Mouse (Mus musculus): ENCODE data around the gene Ntrk3. TPM values are rescaled to one million over a fixed set of nuclear protein-coding genes. Genes with fewer than 3 reads are reported as not detected.

Ntrk3 gene
- polyA plus RNA-seq, 1 experiment from 2014 or later = 0.12 TPM

DNA sequence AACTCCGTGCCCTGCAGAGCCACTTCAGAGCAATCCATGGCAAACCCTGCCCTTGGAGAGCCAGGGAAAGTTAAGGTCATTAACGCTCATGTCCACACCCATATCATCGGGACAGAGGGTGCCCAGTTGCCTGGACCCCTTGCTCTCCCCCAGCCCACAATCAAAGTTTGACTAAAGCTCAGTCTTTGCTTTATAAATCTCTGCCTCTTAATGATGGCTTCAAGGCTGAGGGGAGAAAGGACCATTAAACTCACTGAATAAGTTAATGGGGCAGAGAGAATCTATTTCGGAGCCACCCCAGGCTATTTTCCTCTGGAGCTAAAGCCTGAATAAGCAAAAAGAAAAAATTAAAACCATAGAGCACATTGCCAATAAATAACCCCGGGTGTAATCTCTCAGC lies 182.3 kb downstream of the Ntrk3 start:
- Histone ChIP-seq H3K9me3 (replicated peaks) (no peaks in the 10 kb centered on the region), H3K36me3 (replicated peaks) (no peaks in the 10 kb centered on the region), H3K27ac (replicated peaks) (no peak overlapping the region), H3K4me1 (replicated peaks) (no peaks in the 10 kb centered on the region), H3K27me3 (no peaks in the 10 kb centered on the region), H3K4me2 (no peak overlapping the region), H3K4me3 (replicated peaks) (no peak overlapping the region), H3K9ac (no peak overlapping the region)
- ATAC-seq (ENCODE audit: insufficient read depth) = no peak
- WGBS (ENCODE audit: insufficient replicate concordance) = 52% methylated on average over 5 of the region's 5 CpGs

DNA sequence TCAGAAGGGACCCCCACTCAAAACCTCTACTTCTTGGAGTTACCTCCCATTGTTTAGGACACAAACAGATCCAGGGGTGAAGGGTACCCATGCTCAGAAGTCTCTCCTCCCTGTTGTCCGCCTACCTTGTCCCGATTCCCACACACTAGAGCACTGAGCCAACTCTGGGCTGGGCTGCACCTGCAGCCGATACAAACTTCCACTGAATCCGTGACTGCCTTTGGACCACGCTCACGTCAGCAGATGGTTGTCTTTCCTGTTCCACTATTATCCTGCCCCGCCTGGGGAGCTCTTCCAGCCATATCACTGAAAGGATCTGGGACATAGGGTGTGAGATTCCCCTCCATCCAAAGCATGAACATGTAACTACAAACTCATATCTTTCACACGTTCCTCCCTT lies 188.4 kb downstream of the Ntrk3 start:
- Histone ChIP-seq H3K9ac (no peak overlapping the region), H3K4me3 (replicated peaks) (no peak overlapping the region), H3K9me3 (replicated peaks) (no peaks in the 10 kb centered on the region), H3K27me3 (no peaks in the 10 kb centered on the region), H3K4me1 (replicated peaks) (no peaks in the 10 kb centered on the region), H3K4me2 (no peak overlapping the region), H3K36me3 (replicated peaks) (no peaks in the 10 kb centered on the region), H3K27ac (replicated peaks) (no peak overlapping the region)
- WGBS (ENCODE audit: insufficient replicate concordance) = 66% methylated on average over 8 of the region's 8 CpGs
- ATAC-seq (ENCODE audit: insufficient read depth) = no peak

DNA sequence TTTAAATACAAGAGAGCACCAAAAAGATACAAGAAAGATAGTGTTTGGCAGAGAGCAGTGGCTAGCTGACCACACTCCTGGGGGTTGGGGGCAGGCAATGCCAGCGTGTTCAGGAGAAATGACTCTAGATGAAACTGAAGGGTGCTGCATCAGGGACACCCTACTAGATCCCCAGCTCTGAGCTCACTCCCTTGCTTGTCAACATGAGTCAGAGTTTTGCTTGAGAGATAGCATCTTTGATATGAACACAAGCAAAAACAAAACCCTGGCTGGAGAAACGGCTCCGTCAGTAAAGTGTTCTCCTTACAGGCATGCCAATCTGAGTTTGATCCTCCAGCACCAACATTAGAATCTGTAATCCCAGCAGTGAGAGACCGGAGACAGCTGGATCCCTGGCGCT lies 189.1 kb downstream of the Ntrk3 start:
- no peak overlapping the region for H3K4me2 ChIP-seq
- H3K4me3 ChIP-seq (replicated peaks) = no peak overlapping the region
- H3K4me1 ChIP-seq (replicated peaks) = no peaks in the 10 kb centered on the region
- WGBS (ENCODE audit: insufficient replicate concordance) = 67% methylated on average over 5 of the region's 5 CpGs
- no peak overlapping the region for H3K9ac ChIP-seq
- no peak for ATAC-seq (ENCODE audit: insufficient read depth)
- H3K27ac ChIP-seq (replicated peaks) = no peak overlapping the region
- H3K27me3 ChIP-seq = no peaks in the 10 kb centered on the region
- no peaks in the 10 kb centered on the region for H3K9me3 ChIP-seq (replicated peaks)
- no peaks in the 10 kb centered on the region for H3K36me3 ChIP-seq (replicated peaks)

DNA sequence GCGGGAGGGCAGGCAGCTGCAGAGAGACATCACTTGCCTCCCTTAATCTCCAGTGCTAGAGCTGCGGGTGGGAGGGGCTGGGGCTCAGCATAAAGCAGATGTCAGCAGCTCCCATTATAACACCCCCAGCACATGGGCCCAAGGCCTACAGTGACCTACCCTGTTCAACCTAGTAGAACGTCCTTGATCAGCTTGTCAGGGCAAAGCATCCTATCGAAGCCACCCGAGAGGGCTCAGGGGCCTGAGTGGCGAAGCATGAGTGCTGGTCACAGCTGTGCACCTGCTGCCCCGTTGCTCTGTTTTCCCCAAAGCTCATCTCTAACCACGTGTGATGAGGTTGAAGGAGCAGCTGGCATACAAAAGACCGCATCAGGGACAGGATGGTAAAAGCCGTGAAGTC lies 191.3 kb downstream of the Ntrk3 start:
- H3K9ac ChIP-seq = no peak overlapping the region
- H3K9me3 ChIP-seq (replicated peaks) = no peaks in the 10 kb centered on the region
- ATAC-seq (ENCODE audit: insufficient read depth) = no peak
- H3K4me1 ChIP-seq (replicated peaks) = no peaks in the 10 kb centered on the region
- no peak overlapping the region for H3K4me3 ChIP-seq (replicated peaks)
- H3K36me3 ChIP-seq (replicated peaks) = no peaks in the 10 kb centered on the region
- no peak overlapping the region for H3K27ac ChIP-seq (replicated peaks)
- no peak overlapping the region for H3K4me2 ChIP-seq
- no peaks in the 10 kb centered on the region for H3K27me3 ChIP-seq
- 62% methylated on average over 10 of the region's 10 CpGs for WGBS (ENCODE audit: insufficient replicate concordance)

DNA sequence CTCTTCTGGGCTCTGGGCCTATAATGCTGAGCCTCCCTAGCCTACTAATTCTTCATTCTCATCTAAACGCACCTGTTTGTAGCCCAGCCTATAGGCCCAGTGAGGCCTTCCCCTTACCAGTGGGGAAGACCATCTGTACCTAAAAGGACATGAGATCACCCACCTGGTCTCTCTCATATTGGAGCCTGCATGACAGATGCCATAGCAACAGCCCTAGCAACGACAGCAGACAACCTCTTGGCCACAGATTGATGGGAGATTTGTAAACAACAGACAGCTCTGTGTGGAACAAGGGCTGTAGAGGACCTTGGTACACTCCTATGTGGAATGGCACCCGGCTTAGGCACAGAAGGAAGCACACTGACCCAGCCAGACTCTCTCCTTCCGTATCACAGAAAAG lies 195.3 kb downstream of the Ntrk3 start:
- no peak overlapping the region for H3K9ac ChIP-seq
- no peak overlapping the region for H3K4me2 ChIP-seq
- no peaks in the 10 kb centered on the region for H3K36me3 ChIP-seq (replicated peaks)
- WGBS (ENCODE audit: insufficient replicate concordance) = 41% methylated on average over 4 of the region's 4 CpGs
- no peaks in the 10 kb centered on the region for H3K9me3 ChIP-seq (replicated peaks)
- no peaks in the 10 kb centered on the region for H3K4me1 ChIP-seq (replicated peaks)
- H3K27ac ChIP-seq (replicated peaks) = no peak overlapping the region
- H3K4me3 ChIP-seq (replicated peaks) = no peak overlapping the region
- ATAC-seq (ENCODE audit: insufficient read depth) = no peak
- no peaks in the 10 kb centered on the region for H3K27me3 ChIP-seq

DNA sequence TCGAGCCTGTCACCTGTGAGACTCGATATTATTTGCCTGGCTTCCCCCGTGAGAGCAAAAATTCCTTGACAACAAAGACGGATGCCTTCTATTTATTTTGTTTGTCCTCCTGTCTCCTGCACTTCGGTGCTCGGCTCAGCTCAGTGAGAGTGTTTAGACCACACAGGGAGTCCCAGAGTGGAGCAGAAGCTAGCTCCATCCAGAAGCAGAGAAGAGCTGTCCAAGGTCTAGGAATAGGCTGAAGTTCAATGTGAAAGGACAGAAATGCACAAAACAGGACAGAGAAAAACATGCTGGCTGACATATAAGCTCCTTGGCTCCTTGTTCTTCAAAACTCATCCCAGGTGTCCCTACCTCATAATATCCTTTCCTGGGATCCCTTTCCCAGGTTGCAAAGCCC lies 207.5 kb downstream of the Ntrk3 start:
- Histone ChIP-seq H3K9me3 (replicated peaks) (no peaks in the 10 kb centered on the region), H3K9ac (no peak overlapping the region), H3K4me2 (no peak overlapping the region), H3K27ac (replicated peaks) (no peak overlapping the region), H3K4me3 (replicated peaks) (no peak overlapping the region), H3K36me3 (replicated peaks) (no peaks in the 10 kb centered on the region), H3K4me1 (replicated peaks) (no peaks in the 10 kb centered on the region), H3K27me3 (no peaks in the 10 kb centered on the region)
- 52% methylated on average over 6 of the region's 6 CpGs for WGBS (ENCODE audit: insufficient replicate concordance)
- no peak for ATAC-seq (ENCODE audit: insufficient read depth)

DNA sequence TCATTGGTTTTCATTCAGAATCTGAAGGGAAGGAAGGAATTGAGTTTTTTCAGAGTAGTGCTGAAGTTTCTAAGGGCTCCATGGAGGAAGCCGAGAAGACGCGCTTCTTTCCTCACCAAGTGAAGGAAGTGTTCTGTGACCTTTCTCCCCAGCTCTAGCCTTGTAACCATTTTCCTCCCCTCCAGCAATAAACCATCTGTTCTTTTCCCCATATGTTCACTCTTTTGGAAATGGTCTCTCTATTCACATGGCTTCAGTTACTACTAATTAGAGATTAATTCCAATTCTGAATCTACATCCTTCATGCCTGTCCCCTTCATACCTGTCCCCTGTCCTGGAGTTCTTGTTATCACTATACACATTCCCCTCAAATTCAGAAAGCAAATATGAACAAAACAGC lies 209.8 kb downstream of the Ntrk3 start:
- ATAC-seq (ENCODE audit: insufficient read depth) = no peak

DNA sequence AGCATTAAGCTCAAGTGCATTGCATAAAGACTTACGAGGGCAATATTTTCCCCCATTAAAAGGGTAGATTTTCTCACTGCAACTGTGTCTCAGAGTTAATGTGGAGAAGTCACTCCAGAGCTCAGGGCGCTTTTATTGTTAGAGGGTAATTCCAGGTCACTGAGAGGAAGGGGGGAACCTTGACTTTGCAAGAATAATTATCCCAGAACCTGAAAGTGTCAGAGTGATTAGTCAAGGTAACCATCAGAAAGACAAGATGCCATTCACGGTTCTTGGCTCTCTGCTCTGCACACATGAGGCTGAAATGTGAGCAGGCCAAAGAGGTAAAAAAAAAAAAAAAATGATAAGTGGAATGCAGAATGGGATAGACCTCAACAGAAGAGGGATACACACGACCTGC lies 210.2 kb downstream of the Ntrk3 start:
- H3K9ac ChIP-seq = no peak overlapping the region
- no peak overlapping the region for H3K4me3 ChIP-seq (replicated peaks)
- no peaks in the 10 kb centered on the region for H3K36me3 ChIP-seq (replicated peaks)
- H3K27ac ChIP-seq (replicated peaks) = no peak overlapping the region
- no peaks in the 10 kb centered on the region for H3K4me1 ChIP-seq (replicated peaks)
- WGBS (ENCODE audit: insufficient replicate concordance) = 41% methylated on average over 4 of the region's 4 CpGs
- no peak overlapping the region for H3K4me2 ChIP-seq
- ATAC-seq (ENCODE audit: insufficient read depth) = no peak
- H3K9me3 ChIP-seq (replicated peaks) = no peaks in the 10 kb centered on the region
- H3K27me3 ChIP-seq = no peaks in the 10 kb centered on the region

More for the DNA sequence above, 209.8 kb downstream of the Ntrk3 start:
- Histone ChIP-seq H3K4me3 (replicated peaks) (no peak overlapping the region), H3K27ac (replicated peaks) (no peak overlapping the region), H3K27me3 (no peaks in the 10 kb centered on the region), H3K36me3 (replicated peaks) (no peaks in the 10 kb centered on the region), H3K9ac (no peak overlapping the region), H3K4me1 (replicated peaks) (no peaks in the 10 kb centered on the region), H3K9me3 (replicated peaks) (no peaks in the 10 kb centered on the region), H3K4me2 (no peak overlapping the region)
- 77% methylated on average over 3 of the region's 3 CpGs for WGBS (ENCODE audit: insufficient replicate concordance)

DNA sequence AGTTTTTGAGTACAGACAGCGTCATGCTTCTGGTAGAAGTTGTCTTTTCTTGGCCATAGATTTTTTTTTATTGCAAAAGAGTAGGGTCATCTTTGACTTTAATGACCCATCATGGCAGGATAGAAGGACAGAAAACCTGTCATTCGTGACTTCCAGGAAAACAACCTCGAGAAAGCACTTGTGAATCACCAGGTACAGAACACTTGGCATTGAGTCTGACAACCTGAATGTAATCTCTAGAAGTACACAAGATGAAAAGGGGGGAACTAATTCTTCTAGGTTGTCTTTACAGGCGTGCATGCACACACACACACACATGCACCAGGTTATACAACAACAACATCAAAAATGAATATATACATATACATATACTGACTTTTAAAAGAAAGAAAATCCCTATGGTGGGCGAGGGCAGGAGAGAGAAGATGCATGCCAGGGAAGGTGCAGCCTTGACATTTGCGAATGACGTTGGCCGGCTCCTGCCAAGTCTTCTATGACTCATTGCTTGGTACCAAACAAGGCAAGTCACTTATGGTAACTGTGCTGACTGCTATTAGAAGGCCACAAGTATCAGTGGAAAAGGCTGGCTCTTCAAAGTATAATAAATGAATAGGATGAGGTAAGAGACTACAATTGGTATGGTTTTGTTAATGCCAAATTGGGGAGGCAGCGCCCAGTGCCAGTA lies 217.4 kb downstream of the Ntrk3 start:
- Histone ChIP-seq H3K4me1 (replicated peaks) (no peaks in the 10 kb centered on the region), H3K4me2 (no peak overlapping the region), H3K9ac (no peak overlapping the region), H3K27me3 (no peaks in the 10 kb centered on the region), H3K9me3 (replicated peaks) (no peaks in the 10 kb centered on the region), H3K36me3 (replicated peaks) (no peaks in the 10 kb centered on the region), H3K4me3 (replicated peaks) (no peak overlapping the region), H3K27ac (replicated peaks) (no peak overlapping the region)
- WGBS (ENCODE audit: insufficient replicate concordance) = 60% methylated on average over 9 of the region's 9 CpGs
- no peak for ATAC-seq (ENCODE audit: insufficient read depth)

DNA sequence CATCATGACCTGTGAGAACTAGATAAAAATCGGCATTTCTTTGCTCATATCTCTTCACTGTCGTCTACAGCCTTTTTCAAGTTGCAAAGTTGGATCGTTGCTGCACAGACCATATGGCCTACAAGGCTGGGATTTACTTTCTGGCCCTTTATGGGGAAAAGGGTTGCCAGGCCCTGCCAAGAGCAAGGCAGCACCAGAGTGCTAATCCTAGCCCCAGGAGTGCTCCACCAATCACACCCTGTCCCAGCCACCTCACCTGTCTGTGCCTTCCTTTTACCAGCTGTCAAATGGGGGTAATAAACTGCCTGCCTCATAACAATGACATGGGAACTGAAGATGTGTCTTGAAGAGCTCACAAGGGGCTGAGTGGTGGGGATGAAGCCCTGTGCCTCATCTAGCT lies 218.1 kb downstream of the Ntrk3 start:
- Histone ChIP-seq H3K36me3 (replicated peaks) (no peaks in the 10 kb centered on the region), H3K4me3 (replicated peaks) (no peak overlapping the region), H3K4me1 (replicated peaks) (no peaks in the 10 kb centered on the region), H3K27ac (replicated peaks) (no peak overlapping the region), H3K9ac (no peak overlapping the region), H3K4me2 (no peak overlapping the region), H3K9me3 (replicated peaks) (no peaks in the 10 kb centered on the region), H3K27me3 (no peaks in the 10 kb centered on the region)
- no peak for ATAC-seq (ENCODE audit: insufficient read depth)
- 52% methylated on average over 3 of the region's 3 CpGs for WGBS (ENCODE audit: insufficient replicate concordance)

DNA sequence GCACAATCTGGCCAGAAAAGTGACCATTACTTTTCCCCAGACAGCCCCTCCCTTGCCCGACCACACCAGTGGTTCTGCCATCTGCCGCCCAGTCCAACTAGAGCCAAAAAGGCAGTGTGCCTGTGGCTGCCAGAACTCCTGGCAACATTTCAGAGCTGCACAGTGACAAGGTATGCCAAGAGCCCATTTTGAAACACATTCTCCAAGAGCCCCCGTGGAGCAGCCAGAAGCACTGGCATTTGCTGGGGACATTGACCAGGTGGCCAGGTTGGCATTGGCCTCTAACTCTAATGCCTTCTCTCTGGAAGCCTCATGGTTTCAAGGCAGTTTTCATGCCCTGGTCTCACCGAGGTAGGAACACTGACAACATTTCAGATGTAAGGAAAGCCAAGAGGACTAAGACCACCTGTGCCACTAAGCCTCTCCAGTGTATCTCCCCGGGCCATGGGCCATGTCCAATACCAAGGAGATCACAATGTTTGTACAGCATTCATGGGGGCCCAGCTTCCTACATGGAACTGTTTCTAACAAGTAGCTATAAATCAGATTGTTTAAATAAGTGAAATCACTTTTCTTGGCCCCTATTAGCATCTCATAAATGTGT lies 218.9 kb downstream of the Ntrk3 start:
- no peak for ATAC-seq (ENCODE audit: insufficient read depth)
- Histone ChIP-seq H3K27ac (replicated peaks) (no peak overlapping the region), H3K9ac (no peak overlapping the region), H3K9me3 (replicated peaks) (no peaks in the 10 kb centered on the region), H3K27me3 (no peaks in the 10 kb centered on the region), H3K4me2 (no peak overlapping the region), H3K4me3 (replicated peaks) (no peak overlapping the region), H3K4me1 (replicated peaks) (no peaks in the 10 kb centered on the region), H3K36me3 (replicated peaks) (no peaks in the 10 kb centered on the region)
- WGBS (ENCODE audit: insufficient replicate concordance) = 67% methylated on average over 5 of the region's 5 CpGs

DNA sequence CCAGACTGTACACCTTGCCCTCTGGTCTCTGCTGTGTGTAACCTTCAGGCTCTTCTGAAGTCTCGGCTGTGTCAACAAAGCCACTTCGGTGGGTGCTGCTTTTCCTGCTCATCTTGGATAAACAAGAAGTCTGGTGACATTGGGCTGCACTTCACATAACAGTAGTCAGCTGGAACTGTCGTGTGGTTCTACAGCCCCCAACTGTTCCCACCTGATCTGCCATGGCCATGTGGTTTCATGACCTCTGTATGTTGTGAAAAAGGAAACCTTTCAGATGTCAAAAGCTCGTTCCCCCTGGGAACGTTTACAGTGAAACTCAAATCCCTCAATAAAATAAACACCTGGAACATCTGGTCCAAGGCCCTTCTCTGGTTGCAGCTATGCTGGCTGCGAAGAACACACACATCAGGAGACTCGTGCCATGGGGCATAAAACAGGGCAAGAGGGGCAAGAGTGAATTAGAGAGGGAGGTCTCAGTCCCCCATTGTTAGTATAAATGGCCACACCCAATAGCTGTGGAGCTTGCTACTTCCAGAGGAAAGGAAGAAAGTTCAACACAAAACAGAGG lies 222.7 kb downstream of the Ntrk3 start:
- Histone ChIP-seq H3K27ac (replicated peaks) (no peak overlapping the region), H3K4me3 (replicated peaks) (no peak overlapping the region), H3K27me3 (no peaks in the 10 kb centered on the region), H3K36me3 (replicated peaks) (no peaks in the 10 kb centered on the region), H3K4me2 (no peak overlapping the region), H3K4me1 (replicated peaks) (no peaks in the 10 kb centered on the region), H3K9ac (no peak overlapping the region), H3K9me3 (replicated peaks) (no peaks in the 10 kb centered on the region)
- WGBS (ENCODE audit: insufficient replicate concordance) = 45% methylated on average over 7 of the region's 7 CpGs
- no peak for ATAC-seq (ENCODE audit: insufficient read depth)

All from liver, embryonic 15.5 days (tissue).